Mouse (Mus musculus) kidney, adult 8-10 months (tissue): ENCODE measurements at regions not wholly inside any gene's neighbourhood (a gene's known extent, or its start where the extent isn't known, plus 50 kb on each side); places are given as distances from the start of the nearest gene placed in this dataset.

Source experiments
- DNase-seq, 2 experiments: peaks; one replicate each; pipeline ENCODE4 v3.0.0; 2022

DNA sequence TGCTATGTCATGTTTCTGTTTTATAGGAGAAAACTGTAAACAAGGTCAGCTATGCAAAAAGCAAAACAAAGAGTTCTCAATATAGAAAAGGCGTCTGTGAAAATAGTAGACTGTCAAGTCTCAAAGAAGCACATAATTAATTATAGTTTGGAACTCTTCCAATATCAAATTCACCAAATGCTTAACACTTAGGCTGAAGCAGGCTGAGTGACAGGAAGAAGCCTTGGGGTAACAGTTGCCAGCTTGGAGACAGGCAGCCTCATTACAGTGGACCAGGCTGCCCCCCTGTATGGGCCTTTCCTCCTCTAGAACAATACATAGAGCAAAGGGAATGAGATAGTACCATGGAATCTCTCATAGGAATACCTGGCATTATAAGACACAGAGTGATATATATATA, 364.8 kb upstream of the Tenm2 start:
- DNase-seq = no peak

DNA sequence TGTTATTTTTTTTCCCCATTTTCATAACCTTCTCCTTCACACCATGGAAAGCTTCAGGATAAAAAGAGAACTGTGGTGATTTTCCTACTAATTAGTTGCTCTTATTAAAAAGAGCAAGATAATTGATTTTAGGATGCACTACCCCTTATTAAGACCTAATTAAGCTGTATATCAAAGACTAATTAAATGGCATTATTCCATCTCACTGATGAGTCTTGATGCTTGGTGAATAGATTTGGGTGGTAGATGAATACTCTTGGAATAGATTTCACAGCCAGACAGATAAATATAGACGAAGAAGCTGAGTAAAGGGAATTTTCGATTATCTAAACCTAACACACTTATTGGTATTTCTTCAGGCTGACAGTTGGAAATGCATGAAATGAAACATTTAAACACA, 346.5 kb upstream of the Tenm2 start:
- DNase-seq = no peak

DNA sequence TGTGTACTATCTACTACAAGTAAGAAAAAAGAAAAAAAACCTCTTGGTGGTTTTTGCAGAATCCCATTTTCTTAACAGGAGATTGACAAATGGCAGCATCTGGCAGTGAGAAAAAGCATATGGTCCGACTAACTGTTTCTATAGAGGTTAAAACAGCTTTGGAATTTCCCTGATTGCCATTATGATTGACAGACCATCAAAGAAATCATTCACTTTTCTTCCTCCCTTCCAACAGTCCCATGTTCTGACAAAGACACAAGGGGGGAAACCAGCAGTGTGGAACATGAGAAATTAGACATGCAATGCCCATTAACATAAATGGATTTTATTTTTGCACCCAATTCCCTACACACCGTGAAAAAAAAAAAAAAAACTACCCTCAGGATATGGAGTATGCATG, 297.9 kb upstream of the Tenm2 start:
- no peak for DNase-seq

DNA sequence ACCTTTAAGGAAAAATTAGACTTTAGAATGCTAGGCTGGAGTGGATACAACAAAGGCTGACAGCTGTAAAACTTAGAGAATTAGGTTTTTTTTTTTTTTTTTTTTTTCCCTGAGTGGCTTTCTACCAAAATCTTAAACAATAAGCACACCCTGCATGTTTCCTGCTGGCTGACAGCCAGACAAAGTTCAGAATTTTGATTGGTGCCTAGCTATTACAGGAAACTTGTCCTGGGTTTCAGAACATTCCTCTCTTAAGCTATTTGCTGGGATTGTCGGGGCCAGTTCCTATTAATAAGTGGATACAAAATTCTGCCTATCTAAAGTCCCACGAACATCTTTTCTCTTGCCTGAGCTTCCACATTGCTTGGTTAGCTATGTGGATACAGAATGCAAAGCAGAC, 296.7 kb upstream of the Tenm2 start:
- peak; percentile 2 to 12 for DNase-seq

DNA sequence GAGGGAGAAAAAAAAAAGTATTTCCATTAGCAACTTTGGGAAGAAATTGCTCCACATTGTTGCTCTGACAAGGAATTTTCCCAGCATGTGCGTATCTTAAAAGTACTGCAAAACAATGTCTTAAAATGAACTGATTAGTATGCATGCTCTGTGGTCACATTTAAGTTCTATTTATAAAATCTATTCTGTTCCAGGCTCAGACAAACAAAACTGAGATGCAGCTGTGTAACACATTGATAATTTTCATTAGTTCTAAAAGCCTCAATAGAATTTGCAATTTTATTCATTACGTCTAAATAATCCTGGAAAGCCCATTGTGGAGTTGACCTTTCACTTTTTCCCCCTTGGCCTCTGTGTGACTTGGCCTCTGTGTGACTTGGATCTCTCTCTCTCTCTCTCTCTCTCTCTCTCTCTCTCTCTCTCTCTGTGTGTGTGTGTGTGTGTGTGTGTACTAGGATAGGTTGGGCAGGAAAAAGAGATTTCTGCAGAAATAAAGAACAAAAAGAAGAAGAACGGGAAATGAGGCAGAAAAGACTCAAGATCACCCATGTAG, 262.8 kb upstream of the Tenm2 start:
- no peak for DNase-seq

DNA sequence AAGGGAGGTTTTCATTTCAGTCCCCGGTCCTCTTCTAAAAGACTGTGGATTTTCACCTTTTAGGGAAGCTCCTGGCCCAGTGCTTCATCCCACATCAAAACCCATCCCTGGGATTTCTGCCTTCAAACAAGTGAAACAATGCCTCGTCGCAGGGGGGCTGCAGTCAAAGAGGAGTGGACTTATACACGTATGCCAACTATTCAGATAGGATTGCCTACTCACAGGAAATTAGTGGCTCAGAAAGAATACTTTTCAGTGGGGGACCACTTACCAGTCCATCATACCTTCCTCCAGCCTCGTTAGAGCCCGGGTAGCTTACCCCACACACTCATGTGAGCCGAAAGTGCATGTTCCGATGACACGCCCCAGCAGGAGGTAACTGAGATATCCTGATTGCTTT, 262.1 kb upstream of the Tenm2 start:
- DNase-seq = no peak

DNA sequence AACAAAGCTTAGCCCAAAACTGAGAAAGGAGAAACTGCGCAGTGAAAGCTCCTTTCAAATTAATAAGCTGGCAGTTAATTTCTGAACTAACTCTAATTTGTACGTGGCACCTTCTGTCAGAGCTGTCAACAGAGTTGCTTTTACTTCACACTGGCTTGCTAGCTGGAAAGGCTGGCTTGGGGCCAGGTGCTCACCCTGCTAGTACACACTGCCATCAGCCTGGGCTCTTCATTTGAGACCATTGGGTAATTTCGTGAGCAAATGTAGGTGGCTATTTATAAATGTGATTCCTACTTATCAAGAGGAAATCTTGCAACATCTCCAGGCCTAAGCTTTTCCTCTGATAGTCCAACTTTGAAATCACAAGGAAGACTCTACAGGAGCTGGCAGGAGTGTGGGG, 244.5 kb upstream of the Tenm2 start:
- no peak for DNase-seq

DNA sequence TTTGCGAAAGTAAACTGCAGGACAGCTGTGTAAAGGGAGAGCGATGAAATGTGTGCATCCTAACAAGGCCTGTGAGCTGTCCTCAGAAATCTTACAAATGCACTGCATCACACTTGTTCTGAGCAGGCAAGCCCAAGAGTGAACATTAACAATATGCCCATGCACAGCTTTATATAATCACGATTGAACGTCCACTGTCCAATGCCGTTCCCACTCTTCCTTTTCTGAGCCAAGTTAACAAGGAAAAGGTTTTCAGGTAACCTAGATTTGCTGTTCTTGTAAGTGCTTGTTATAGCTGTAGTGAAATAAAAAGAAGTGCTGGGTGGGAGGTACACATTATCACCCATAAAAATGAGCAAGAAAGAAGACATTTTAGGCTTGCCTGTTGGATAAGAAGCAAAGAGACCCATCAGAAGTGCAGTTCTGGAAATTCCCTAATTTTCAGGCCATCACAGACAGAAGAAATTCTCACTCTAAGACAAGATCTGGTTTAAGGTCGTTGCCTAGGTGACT, 243.3 kb upstream of the Tenm2 start:
- no peak for DNase-seq

DNA sequence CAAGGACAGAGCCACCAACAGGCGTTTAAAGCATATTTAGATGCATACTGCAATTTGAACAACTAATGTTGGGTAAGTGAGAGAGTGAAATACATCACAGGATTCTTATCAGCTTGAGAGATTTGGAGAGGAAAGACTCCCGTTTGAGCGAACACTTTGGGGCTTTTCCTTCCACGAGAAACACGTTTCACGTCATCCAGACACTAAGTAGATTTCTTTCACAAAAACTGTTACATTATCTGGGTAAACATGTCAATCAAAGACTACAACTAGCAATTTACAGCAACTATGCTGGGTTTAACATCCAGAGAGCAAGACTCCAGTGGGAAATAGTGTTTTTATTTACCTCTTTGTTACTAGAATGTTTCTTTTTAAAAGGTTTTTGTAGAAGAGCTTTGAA, 238.3 kb upstream of the Tenm2 start:
- DNase-seq = no peak

DNA sequence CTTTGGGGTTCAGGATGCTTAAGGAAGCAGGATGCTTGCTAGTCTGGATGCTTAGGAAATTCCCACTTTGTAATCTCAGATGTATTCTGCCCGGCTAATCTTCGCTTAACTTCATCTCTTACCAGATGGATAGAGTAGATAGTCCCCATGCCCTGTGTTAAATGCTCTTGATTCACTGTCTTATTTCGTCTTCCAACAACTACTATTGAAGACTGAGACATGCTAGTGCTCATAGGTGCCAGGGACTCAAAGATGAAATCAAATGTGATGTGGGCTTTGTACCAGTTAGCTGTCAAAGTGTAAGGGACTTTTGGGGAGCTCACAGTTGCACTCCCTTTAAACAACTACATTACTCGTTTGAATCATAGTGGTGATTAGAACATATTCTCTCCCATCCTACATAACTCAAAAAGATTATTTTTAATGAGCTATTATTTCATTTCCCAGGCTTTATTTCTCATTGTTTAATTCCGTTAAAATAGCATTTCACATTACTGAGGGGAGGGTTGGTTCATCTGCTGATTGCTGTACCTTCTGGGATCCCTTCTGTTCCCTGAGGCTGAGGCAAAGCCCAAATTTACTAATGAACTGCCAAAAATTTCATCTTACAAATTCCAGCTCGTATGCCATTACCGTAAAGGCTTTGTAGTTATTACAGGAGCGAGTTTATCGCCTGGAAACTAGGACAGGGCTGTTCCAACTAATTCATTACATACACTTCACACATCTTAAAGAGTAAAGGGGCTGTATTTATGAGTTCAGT, 228.1 kb upstream of the Tenm2 start:
- DNase-seq = no peak

DNA sequence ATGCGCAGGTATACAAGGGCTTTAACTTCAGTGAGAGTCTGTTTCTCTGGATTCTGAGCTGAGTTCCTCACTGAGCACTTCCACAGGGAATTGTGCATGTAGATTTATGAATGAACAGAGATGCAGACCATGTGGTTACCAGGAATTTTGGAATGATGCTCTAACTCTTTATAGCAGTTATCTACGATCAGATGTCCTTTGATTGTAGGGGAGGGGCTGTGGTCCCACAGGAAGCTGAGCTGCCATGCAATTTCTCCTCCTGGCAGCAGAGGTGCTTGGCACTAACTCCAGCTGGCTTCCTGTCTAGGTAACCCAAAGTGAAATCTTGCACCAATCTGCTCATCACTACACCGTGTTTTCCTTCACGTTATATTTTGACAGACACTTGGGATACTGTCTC, 226.6 kb upstream of the Tenm2 start:
- DNase-seq = no peak

DNA sequence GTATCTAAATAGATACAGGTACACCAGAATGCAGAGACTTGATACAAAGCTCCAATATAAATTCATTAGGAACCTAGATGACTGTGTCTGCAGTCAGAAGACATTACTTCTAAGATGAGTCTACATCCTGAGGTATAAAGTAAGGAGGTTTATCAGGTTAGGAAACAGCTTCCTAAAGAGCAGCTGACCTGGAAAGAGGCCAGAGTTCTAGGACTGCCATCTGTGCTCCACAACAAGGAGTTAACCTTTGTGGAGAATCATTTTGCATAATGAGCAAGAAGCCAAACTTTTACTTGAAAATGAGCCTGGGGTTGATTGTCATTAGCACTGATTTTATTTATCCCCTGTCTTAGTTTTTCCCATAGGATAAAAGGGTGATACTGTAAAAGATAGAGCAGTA, 211.6 kb upstream of the Tenm2 start:
- no peak for DNase-seq

DNA sequence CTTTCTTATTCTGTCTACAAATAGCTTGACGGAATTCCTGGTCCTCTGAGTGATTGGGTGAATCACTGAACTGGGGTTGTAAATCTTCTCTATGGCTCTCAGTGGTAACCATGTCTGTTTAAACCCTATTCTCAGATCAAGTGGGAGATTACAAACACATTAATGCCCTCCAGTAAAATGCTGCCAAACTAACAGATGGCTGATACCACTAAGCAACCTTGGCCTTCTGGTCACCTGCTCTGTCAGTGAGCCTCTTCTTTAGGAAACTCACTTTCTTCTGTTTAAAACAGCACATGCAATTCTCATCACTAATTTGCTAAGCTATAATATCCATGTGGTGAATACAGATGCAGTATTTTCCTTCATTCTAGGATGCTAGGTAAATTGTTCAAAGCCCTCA, 210.9 kb upstream of the Tenm2 start:
- no peak for DNase-seq

DNA sequence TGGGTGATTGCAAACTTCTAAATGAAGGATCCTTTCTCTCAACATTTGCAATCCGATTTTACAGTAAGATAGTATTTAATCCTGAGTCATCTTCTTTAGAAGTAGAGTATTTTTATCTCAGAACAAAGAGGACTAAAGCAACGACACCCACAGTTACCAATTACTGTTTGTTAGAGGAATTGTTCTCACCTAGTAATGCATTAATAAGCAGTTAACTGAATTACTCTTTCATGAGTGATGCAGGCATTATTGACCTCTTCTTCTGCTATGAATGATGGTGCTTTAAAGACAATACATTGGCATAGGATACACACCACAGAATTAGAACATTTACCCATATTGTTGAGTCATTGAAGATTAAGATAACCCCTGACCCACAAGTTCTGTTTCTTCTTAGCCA, 207.0 kb upstream of the Tenm2 start:
- DNase-seq = no peak

DNA sequence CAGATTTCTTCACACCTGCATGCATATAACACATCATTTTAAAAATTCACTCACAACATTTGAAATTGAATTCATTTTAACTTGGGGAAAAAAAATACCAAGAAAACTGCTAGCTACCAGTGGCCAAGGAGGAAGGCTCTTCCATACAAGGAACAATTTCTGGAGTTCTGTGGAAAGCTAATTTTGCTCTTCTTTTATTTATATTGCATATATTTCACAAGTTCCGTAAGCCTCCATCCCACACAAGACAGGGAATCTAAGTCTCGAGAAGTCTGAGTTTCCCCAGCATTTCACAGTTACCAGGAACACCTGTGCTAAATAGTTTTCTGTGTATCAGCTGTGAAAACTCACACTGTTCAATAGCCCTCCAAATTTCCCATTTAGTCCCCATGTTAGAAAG, 198.8 kb upstream of the Tenm2 start:
- DNase-seq = no peak

DNA sequence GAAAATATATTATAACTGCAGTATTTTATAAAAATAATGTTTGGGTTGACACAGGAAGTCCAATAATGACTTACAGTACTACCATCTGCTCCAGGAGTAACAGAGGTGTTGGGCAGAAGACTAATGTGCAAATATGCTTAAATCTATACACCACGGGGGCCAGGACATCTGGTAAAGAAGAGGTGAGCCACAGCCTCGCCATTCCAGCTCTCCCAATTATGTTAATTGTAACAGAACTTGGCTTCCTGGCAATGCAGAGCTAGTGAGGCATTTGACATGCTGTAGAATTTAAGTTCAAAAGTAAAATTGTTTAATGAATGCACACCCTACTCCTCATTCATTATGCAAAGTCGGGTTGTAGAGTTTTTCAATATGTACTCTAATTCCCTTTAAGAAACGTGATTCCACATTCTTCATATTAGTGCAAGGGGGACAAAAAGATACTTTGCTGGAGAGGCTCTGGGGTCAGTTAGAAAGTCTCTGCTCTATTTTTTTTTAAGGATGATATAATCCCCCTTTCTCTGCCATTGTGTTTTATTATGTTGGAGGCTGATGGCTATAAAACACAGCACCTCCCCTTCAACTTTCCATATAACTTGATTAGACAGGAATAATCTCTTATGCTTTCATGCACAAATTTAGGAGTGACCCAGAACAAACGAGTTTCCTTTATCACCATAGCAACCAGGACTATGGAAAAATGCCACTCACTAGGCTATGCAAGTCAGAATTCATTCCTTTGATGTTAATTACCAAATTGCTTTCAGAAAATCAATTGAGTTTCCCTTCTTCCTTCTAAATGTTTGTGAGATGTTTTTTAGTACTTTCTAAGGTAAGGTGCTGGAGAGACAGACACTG, 188.8 kb upstream of the Tenm2 start:
- DNase-seq = no peak

DNA sequence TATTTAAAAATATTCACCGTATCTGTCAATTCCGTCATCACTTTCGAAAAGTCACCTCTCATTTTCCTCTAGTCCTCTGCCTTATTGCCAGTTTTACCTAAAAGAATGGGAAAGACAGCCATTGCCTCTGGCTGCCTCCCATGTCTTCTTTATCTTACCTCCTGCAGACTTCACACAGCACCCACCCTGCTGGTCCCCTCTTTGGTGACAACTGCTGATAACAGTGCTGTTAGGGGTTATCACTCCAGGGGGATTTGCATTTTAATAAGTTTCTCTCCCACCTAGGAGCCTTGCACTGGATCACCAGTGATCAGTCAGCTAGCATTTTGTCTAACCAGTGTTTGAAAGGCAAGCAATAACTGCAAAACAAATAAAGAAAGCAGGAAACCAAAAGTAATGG, 177.1 kb upstream of the Tenm2 start:
- no peak for DNase-seq

DNA sequence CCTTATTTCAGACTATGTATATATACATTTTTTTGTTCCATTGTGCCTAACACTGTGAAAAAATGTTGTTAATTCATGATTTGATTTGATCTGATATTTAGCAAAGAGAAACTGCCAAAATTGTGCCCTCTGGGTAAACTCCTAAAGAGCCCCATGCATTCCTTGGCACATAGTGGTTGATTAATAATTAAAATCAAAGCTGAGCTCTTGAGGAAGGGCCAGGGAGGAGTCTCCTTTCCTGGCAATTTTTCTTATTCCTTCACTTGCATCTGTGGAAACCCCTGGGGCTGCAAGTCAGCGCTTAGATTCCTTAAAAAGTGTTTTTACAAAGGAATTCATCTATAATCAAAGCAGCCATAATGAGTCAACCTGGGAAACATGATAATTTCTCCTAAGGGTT, 132.2 kb upstream of the Tenm2 start:
- no peak for DNase-seq

DNA sequence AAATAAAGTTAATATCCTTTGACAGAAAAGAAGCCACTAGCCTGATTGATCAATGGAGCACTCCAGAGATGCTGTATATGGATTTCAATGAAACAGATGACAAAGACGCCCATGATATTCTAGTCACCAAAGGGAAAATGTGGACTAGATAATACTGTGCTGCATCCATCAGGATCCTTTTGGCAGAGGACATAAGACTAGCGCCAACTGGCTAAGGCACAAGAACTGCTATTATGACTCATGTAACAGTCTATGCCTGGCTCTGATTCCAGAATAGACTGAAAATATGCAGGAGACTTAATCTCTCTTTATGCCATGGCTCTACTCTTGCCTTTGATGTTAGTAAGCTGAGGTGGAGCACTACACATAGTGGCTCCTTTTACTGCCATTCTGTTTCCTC, 128.7 kb upstream of the Tenm2 start:
- no peak for DNase-seq

DNA sequence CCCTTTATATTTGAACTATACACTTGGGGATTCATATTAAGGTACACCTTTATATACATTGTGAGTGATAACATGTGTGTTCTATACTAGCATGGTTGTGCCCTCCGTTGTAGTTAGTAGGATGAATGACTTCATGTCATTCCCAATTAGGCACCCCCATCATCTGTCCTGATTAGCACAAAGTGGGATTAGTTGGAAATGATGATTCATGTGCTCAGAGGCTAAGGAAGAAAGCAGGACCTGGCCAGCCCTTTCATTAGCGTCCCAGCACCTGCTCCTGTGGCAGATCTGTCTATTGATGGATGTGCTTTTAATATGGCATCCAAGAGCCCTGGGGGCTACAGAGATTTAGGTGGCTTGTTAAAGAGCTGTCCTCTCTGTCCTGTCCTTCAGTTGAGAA, 119.3 kb upstream of the Tenm2 start:
- DNase-seq = no peak

DNA sequence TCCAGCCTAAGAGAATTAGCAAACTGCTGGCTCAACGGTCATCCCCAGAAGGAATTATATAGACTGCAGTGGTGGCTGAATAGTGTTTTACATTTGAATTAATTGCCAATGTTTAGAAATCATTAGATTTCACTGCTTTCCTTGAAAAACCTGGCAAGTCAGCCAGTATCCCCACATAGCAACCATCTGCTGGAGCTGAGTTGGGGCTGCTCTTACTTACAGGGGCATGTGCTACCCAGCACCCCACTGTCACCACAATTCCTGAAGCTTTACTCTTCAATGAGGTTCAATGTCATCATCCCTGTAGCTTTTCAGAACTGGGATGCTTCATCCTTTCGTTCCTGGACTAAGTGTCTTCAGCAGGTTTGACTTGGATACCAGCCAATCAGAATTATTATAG, 73.9 kb upstream of the Tenm2 start:
- no peak for DNase-seq

DNA sequence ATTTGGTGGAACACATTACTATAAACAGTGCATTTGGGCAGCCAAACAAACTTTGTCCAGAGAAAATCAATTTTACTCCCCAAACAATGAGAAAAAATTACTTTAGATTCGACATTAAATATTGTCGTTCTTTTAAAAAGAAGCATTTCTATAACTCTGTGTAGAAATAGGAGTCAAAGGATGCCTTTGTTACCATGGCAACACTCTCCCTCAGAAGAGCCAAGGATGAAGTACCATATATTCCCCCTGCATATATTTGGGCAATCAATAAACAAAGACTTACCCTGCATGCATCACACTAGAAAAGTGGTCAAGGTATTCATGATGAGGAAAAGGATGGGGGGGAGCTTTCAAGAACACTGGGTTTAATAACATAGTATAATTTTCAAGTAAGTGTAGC, 70.9 kb upstream of the Tenm2 start:
- DNase-seq = no peak
